Mouse (Mus musculus) CH12.LX (cell line): ENCODE results near the gene Acsl3. TPM values are rescaled to one million over a fixed set of nuclear protein-coding genes. Genes with fewer than 3 reads are reported as not detected.

ENCODE experiments used
- DNase-seq: peaks from one replicate; pipeline ENCODE4 v3.0.0-alpha.2; 2013; ENCODE audit errors: extremely low read depth
- H3K27ac ChIP-seq: 2 replicates; pipeline ENCODE4 v1.5.1; 2012; ENCODE audit warnings: low read depth, mild to moderate bottlenecking, control low read depth, moderate library complexity; ENCODE audit not compliant: insufficient read depth
- H3K27me3 ChIP-seq: replicated peaks from 2 replicates; pipeline ENCODE3; 2012; ENCODE audit warnings: inconsistent platforms
- H3K36me3 ChIP-seq, 2 experiments: replicated peaks in 1 of 2; 2 replicates each; pipeline versions ENCODE3 to v1.6.1; 2012; ENCODE audit warnings: inconsistent platforms in 1 of 2, low read length in 1 of 2, mild to moderate bottlenecking in 1 of 2, mixed read lengths in 1 of 2, moderate library complexity in 1 of 2; ENCODE audit not compliant: control insufficient read depth in 1 of 2, insufficient read depth in 1 of 2
- H3K4me1 ChIP-seq, 2 experiments: 2 replicates each; pipeline ENCODE4 v1.6.1; 2012; ENCODE audit warnings: inconsistent platforms in 1 of 2, moderate library complexity in 1 of 2; ENCODE audit not compliant: insufficient read depth in 2 of 2, control insufficient read depth in 1 of 2
- H3K4me2 ChIP-seq: 2 replicates; pipeline ENCODE4 v1.6.1; 2012; ENCODE audit warnings: low read depth, mild to moderate bottlenecking, control low read depth; ENCODE audit not compliant: poor library complexity, insufficient read depth, severe bottlenecking
- H3K4me3 ChIP-seq, 3 experiments: fragments of 150-350 bp in 1 of 3; sonication (generic) in 1 of 3; replicated peaks in 1 of 3; 2 replicates each; pipeline versions ENCODE3 to v1.5.1; 2011 to 2012; ENCODE audit warnings: low read depth in 2 of 3, low read length in 2 of 3, mild to moderate bottlenecking in 2 of 3, moderate library complexity in 2 of 3, control low read depth in 1 of 3, improper control_type of control experiment in 1 of 3, inconsistent platforms in 1 of 3, mixed read lengths in 1 of 3; ENCODE audit not compliant: poor library complexity in 1 of 3
- H3K79me2 ChIP-seq: replicated peaks from 2 replicates; pipeline ENCODE4 v1.6.1; 2012; ENCODE audit warnings: mild to moderate bottlenecking, moderate library complexity; ENCODE audit not compliant: control insufficient read depth, poor library complexity, insufficient read depth, severe bottlenecking; ENCODE audit errors: extremely low read depth
- H3K9ac ChIP-seq: 2 replicates; pipeline ENCODE4 v1.6.1; 2012; ENCODE audit warnings: low read depth, mild to moderate bottlenecking, control low read depth, moderate library complexity; ENCODE audit not compliant: insufficient read depth
- H3K9me3 ChIP-seq: replicated peaks from 2 replicates; pipeline ENCODE3; 2012; ENCODE audit warnings: low read length, inconsistent platforms, mixed read lengths
- CHD2 ChIP-seq: IDR thresholded peaks from 2 replicates; pipeline ENCODE4 v1.6.1; 2011; ENCODE audit warnings: low read length, improper control_type of control experiment
- CTCF ChIP-seq, 2 experiments: IDR thresholded peaks in 1 of 2; conservative IDR thresholded peaks in 1 of 2; 2 replicates each; pipeline ENCODE4 v1.5.1; 2011 to 2012; ENCODE audit warnings: low read depth in 2 of 2, low read length in 2 of 2, improper control_type of control experiment in 1 of 2, inconsistent platforms in 1 of 2, mild to moderate bottlenecking in 1 of 2, moderate library complexity in 1 of 2
- ELF1 ChIP-seq: IDR thresholded peaks from 2 replicates; pipeline ENCODE4 v1.6.1; 2014; ENCODE audit warnings: low read depth, mild to moderate bottlenecking, inconsistent platforms, low read length, improper control_type of control experiment
- EP300 ChIP-seq: IDR thresholded peaks from 2 replicates; pipeline ENCODE4 v1.6.1; 2011; ENCODE audit warnings: low read length, improper control_type of control experiment
- ETS1 ChIP-seq: conservative IDR thresholded peaks from 2 replicates; pipeline ENCODE4 v1.6.1; 2012; ENCODE audit warnings: low read depth, mild to moderate bottlenecking, inconsistent platforms, low read length, improper control_type of control experiment, moderate library complexity
- HCFC1 ChIP-seq: IDR thresholded peaks from 2 replicates; pipeline ENCODE4 v1.6.1; 2012; ENCODE audit warnings: low read depth, mild to moderate bottlenecking, inconsistent platforms, low read length, improper control_type of control experiment
- KAT2A ChIP-seq: IDR thresholded peaks from 2 replicates; pipeline ENCODE4 v1.6.1; 2012; ENCODE audit warnings: low read length, improper control_type of control experiment, inconsistent platforms; ENCODE audit not compliant: insufficient replicate concordance
- MEF2A ChIP-seq: IDR thresholded peaks from 2 replicates; pipeline ENCODE4 v1.6.1; 2014; ENCODE audit warnings: low read depth, mild to moderate bottlenecking, inconsistent platforms, low read length, improper control_type of control experiment, borderline replicate concordance
- MXI1 ChIP-seq: IDR thresholded peaks from 2 replicates; pipeline ENCODE4 v1.6.1; 2011; ENCODE audit warnings: mild to moderate bottlenecking, low read depth, low read length, improper control_type of control experiment
- NELFE ChIP-seq: IDR thresholded peaks from 2 replicates; pipeline ENCODE4 v1.6.1; 2011; ENCODE audit warnings: low read depth, low read length, improper control_type of control experiment
- PAX5 ChIP-seq: IDR thresholded peaks from 2 replicates; pipeline ENCODE4 v1.6.1; 2012; ENCODE audit warnings: low read length, inconsistent platforms, mixed read lengths
- RAD21 ChIP-seq: IDR thresholded peaks from 2 replicates; pipeline ENCODE4 v1.6.1; 2011; ENCODE audit warnings: low read depth, mild to moderate bottlenecking, low read length, improper control_type of control experiment, moderate library complexity
- RCOR1 ChIP-seq: conservative IDR thresholded peaks from 2 replicates; pipeline ENCODE4 v1.6.1; 2012; ENCODE audit warnings: low read depth, mild to moderate bottlenecking, inconsistent platforms, low read length, improper control_type of control experiment
- SIN3A ChIP-seq: IDR thresholded peaks from 2 replicates; pipeline ENCODE4 v1.6.1; 2012; ENCODE audit warnings: low read length, improper control_type of control experiment, inconsistent platforms
- TBP ChIP-seq: conservative IDR thresholded peaks from 2 replicates; pipeline ENCODE4 v1.6.1; 2011; ENCODE audit warnings: low read depth, low read length, improper control_type of control experiment
- TCF12 ChIP-seq: IDR thresholded peaks from 2 replicates; pipeline ENCODE4 v1.6.1; 2014; ENCODE audit warnings: low read depth, mild to moderate bottlenecking, inconsistent platforms, low read length, improper control_type of control experiment
- USF2 ChIP-seq: conservative IDR thresholded peaks from 2 replicates; pipeline ENCODE4 v1.6.1; 2011; ENCODE audit warnings: low read depth, low read length, improper control_type of control experiment
- dilution Hi-C: fragments of 300-500 bp; cut with MboI; formaldehyde crosslinking; loops from 2 replicates; pipeline ENCODE4 v1.14.3; 2020; ENCODE audit warnings: low sequenced_read_pairs; ENCODE audit not compliant: extremely low pct_unique_long_range_greater_than_20kb, extremely low pct_ligation_motif_present
- in situ Hi-C: fragments of 300-500 bp; cut with MboI; formaldehyde crosslinking; loops from 3 replicates; pipeline ENCODE4 v1.14.3; 2019; ENCODE audit warnings: low sequenced_read_pairs, low pct_ligation_motif_present, low pct_unique_long_range_greater_than_20kb, mixed read lengths
- polyA plus RNA-seq: library from polyadenylated mRNA; unstranded; fragments of >175 nt; gene quantifications from 2 replicates; pipeline ENCODE4 v1.2.1, GENCODE M21; 2012; ENCODE audit warnings: low read depth; ENCODE audit not compliant: insufficient read length
- total RNA-seq, 2 experiments: library from RNA; depleted of rRNA; stranded (reverse); fragments of 300-350 nt in 1 of 2; fragments of >200 nt in 1 of 2; gene quantifications; 2 replicates each; pipeline ENCODE4 v1.2.3; 2012 to 2014

The Acsl3 gene
- total and polyA plus RNA-seq, 3 experiments: 19.0 to 57.5 (median 25.3) TPM

- no peak for DNase-seq
- H3K4me1 ChIP-seq: peaks cover 0 to 5% of the 10 kb centered on the region in 2 experiments; a peak in 1 of 4 replicates
- no peak overlapping the region for H3K27ac ChIP-seq
- H3K9ac ChIP-seq: no peak overlapping the region
- dilution Hi-C loops: no loop called here
- in situ Hi-C loops: no loop called here
- H3K27me3 ChIP-seq: no peaks in the 10 kb centered on the region
- H3K36me3 ChIP-seq: peaks cover 19 to 65% of the 10 kb centered on the region in 2 experiments
- 0 out of 2 replicates have a peak, but pooled peaks cover 3% of the 10 kb centered on the region for H3K79me2 ChIP-seq
- no peak overlapping the region for H3K4me3 ChIP-seq
- no peaks in the 10 kb centered on the region for H3K9me3 ChIP-seq
- TF ChIP-seq MXI1 (no peak), ETS1 (no peak), RAD21 (no peak), KAT2A (no peak), MEF2A (no peak), HCFC1 (no peak), CTCF (conservative IDR thresholded peaks at IDR 0.05 in 1 of 2, IDR thresholded peaks at IDR 0.05 in 1 of 2; ENCODE audit: low read depth in 2 of 2, low read length in 2 of 2) (no peak), USF2 (no peak), EP300 (no peak), SIN3A (no peak), RCOR1 (no peak), PAX5 (no peak), ELF1 (no peak), TBP (no peak), CHD2 (no peak)
- no peak overlapping the region for H3K4me2 ChIP-seq
Observed at GRCm38 (mm10) chr1:78666585-78666984, 9.0 kb downstream of the Acsl3 start.

- dilution Hi-C loops (no loop called here), in situ Hi-C loops (no loop called here)
- no peak for TF ChIP-seq RAD21
- TF ChIP-seq EP300: 0 out of 2 replicates have a peak, but pooled peaks have one; percentile 8
- TF ChIP-seq TCF12: peak; percentile 32; the same call in 1 of the 2 replicates
- TF ChIP-seq NELFE: no peak
- TF ChIP-seq SIN3A: no peak
- DNase-seq: no peak
- H3K4me2 ChIP-seq: no peak overlapping the region
- no peaks in the 10 kb centered on the region for H3K27me3 ChIP-seq
- peaks cover 0 to 5% of the 10 kb centered on the region in 2 experiments for H3K36me3 ChIP-seq
- H3K79me2 ChIP-seq: no peaks in the 10 kb centered on the region
- H3K27ac ChIP-seq: no peak overlapping the region
- H3K9ac ChIP-seq: no peak overlapping the region
- no peak overlapping the region for H3K4me3 ChIP-seq
- H3K9me3 ChIP-seq: no peaks in the 10 kb centered on the region
- H3K4me1 ChIP-seq: peaks cover 4 to 15% of the 10 kb centered on the region in 2 experiments; a peak in 3 of 4 replicates
Observed at GRCm38 (mm10) chr1:78682291-78682690, 24.7 kb downstream of the Acsl3 start.
